Mouse (Mus musculus) midbrain, embryonic 14.5 days (tissue): ENCODE data around the gene Btbd19. TPM values are rescaled to one million over a fixed set of nuclear protein-coding genes. Genes with fewer than 3 reads are reported as not detected.

Experiments used
- ATAC-seq: fragments of 200-750 bp; cut with Nextera tagmentation; 2 replicates; pipeline ENCODE4 v1.8.0; 2017; ENCODE audit warnings: moderate number of reproducible peaks, moderate library complexity; ENCODE audit not compliant: low FRiP score, low TSS enrichment
- DNase-seq: peaks from one replicate; pipeline ENCODE4 v3.0.0-alpha.2; 2015
- H3K27ac ChIP-seq: fragments of 300-500 bp; sonication (generic); replicated peaks from 2 replicates; pipeline ENCODE4 v1.5.1; 2014; ENCODE audit warnings: mild to moderate bottlenecking, low read depth, low read length, moderate library complexity
- H3K27me3 ChIP-seq: fragments of 300-500 bp; sonication (generic); 2 replicates; pipeline ENCODE4 v1.6.1; 2014; ENCODE audit warnings: low read length, control low read depth, mixed read lengths; ENCODE audit not compliant: control insufficient read depth, insufficient read depth
- H3K36me3 ChIP-seq: fragments of 300-500 bp; sonication (generic); 2 replicates; pipeline ENCODE4 v1.6.1; 2014; ENCODE audit warnings: low read length, control low read depth; ENCODE audit not compliant: control insufficient read depth, insufficient read depth
- H3K4me1 ChIP-seq: fragments of 300-500 bp; sonication (generic); 2 replicates; pipeline ENCODE4 v1.6.1; 2014; ENCODE audit warnings: mild to moderate bottlenecking, antibody characterized with exemption, low read length, control low read depth; ENCODE audit not compliant: control insufficient read depth, insufficient read depth
- H3K4me2 ChIP-seq: fragments of 300-500 bp; sonication (generic); 2 replicates; pipeline ENCODE4 v1.6.1; 2014; ENCODE audit warnings: mild to moderate bottlenecking, low read length, moderate library complexity
- H3K4me3 ChIP-seq: fragments of 300-500 bp; sonication (generic); replicated peaks from 2 replicates; pipeline ENCODE4 v1.5.1; 2014; ENCODE audit warnings: low read depth, low read length
- H3K9ac ChIP-seq: fragments of 300-500 bp; sonication (generic); replicated peaks from 2 replicates; pipeline ENCODE4 v1.6.1; 2014; ENCODE audit warnings: mild to moderate bottlenecking, low read length, moderate library complexity
- H3K9me3 ChIP-seq: fragments of 300-500 bp; sonication (generic); 2 replicates; pipeline ENCODE4 v1.6.1; 2016; ENCODE audit warnings: low read length, control low read depth, mixed read lengths; ENCODE audit not compliant: control insufficient read depth
- WGBS: fragments of 180-500 bp; shearing (Covaris S2); extraction: QIAGEN DNeasy Blood & Tissue Kit; methylation state at CpG from one replicate; pipeline ENCODE4 v1.1.7; 2014; 5-methylcytosine and 5-hydroxymethylcytosine counted together
- polyA plus RNA-seq: library from polyadenylated mRNA; unstranded; fragments of >200 nt; fragmentation: Nextera tagmentation; extraction: Ambion mirVana; gene quantifications from 2 replicates; pipeline ENCODE4 v1.2.1, GENCODE M21; 2014

The Btbd19 gene
- polyA plus RNA-seq, 1 experiment from 2014 or later, result 3.2 TPM

DNA sequence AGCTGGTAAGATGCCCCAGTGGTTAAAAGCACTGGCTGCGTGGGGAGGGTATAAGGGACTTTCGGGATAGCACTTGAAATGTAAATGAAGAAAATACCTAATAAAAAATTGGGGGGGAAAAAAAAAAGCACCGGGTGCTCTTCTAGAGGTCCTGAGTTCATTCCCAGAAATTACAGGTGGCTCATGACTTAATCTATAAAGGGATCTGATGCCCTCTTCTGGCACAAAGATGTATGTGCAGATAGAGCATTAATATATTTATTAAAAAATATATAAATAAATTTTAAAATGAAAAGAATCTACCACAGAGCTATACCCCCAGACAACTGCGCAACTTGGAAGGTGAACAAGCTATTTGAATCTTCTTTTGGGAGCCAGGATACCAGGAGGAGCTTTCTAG lies 15.1 kb upstream of the Btbd19 start:
- Histone ChIP-seq H3K27ac (no peak overlapping the region), H3K4me3 (no peak overlapping the region), H3K4me2 (no peak overlapping the region), H3K4me1 (no peaks in the 10 kb centered on the region), H3K9me3 (no peaks in the 10 kb centered on the region), H3K36me3 (no peaks in the 10 kb centered on the region), H3K27me3 (no peaks in the 10 kb centered on the region), H3K9ac (no peak overlapping the region)
- 38% methylated on average over 4 of the region's 4 CpGs for WGBS
- DNase-seq (peak; percentile 62), ATAC-seq (no peak)

DNA sequence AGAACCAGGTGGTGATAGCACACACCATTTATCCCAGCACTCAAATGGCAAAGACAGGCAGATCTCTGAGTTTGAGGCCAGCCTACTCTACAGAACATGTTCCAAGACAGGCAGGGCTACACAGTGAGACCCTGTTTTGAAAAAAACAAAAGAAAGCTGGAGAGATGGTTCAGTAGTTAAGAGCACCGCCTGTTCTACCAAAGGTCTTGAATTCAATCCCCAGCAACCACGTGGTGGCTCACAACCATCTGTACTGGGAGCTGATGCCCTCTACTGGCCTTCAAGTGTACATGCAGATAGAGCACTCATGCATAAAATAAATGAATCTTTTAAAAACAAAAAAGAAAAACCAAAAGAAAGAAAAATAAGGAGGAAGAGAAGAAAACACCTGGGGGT lies 13.7 kb upstream of the Btbd19 start:
- Histone ChIP-seq H3K27me3 (no peaks in the 10 kb centered on the region), H3K36me3 (no peaks in the 10 kb centered on the region), H3K4me2 (no peak overlapping the region), H3K4me3 (no peak overlapping the region), H3K9ac (no peak overlapping the region), H3K4me1 (no peaks in the 10 kb centered on the region), H3K27ac (no peak overlapping the region), H3K9me3 (no peaks in the 10 kb centered on the region)
- DNase-seq, result peak; percentile 59
- ATAC-seq, result no peak
- 2% methylated on average over 2 of the region's 2 CpGs for WGBS

DNA sequence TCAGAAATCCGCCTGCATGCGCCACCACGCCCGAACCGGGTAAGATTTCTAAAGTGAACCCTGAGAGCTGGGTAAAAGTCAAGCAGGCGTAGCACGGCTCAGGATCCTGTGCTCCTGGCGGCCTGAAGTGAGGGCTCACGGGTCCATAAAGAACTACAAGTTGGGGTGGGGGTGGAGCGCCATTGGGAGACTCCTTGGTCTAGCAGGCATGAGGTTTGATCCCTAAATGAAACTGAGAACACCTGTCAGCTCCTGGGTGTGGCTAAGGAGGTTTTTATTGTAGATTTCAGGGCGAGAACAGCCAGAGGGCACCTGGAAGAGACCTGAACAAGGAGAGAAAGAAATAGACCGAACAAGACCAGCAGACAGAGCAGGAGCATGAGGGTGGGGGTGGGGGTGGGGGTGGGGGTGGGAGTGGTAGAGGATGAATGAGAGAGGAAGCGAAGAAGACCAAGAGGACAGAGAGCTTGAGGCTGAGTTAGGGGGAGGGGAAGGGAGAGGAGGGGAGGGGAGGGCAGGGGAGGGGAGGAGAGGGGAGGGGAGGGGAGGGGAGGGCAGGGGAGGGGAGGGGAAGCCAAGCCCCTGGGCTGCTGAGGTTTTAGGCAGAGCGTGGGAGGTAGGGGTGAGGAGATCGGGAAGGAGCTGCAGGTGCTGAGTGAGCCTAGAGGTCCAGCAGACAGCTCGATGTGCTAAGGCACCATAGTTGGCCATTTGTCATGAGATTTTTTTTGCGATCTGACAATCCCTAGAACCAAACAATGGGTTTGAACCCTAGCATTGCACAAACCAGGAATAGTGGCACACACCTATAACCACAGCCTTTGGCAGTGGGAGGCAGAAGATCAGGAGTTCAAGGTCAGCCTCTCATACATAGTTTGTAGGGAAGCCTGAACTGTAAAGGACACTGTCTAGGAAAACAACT lies 13.0 kb upstream of the Btbd19 start:
- Histone ChIP-seq H3K4me2 (no peak overlapping the region), H3K4me3 (no peak overlapping the region), H3K9me3 (no peaks in the 10 kb centered on the region), H3K27ac (no peak overlapping the region), H3K4me1 (no peaks in the 10 kb centered on the region), H3K27me3 (no peaks in the 10 kb centered on the region), H3K36me3 (no peaks in the 10 kb centered on the region), H3K9ac (no peak overlapping the region)
- DNase-seq, result no peak
- ATAC-seq, result no peak
- WGBS, result 66% methylated on average over 17 of the region's 17 CpGs

DNA sequence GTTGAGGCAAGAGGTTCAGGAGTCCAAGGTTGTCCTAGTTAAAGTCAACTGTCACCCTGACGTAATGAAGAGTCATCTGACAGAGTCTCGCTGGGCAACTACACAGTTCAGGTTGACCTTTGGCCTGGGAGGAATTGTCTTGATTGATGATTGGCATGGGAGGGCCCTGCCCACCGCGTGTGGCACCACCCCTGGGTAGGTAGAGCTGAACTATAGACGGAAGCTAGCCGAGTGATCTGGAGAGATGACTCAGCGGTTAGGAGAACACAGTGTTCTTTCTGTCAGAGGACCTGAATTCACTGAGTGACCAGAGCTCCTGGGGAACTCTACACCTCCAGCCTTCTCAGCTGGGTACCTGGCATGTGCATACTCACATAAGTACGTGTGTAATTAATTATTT lies 10.5 kb upstream of the Btbd19 start:
- 19% methylated on average over 8 of the region's 8 CpGs for WGBS

DNA sequence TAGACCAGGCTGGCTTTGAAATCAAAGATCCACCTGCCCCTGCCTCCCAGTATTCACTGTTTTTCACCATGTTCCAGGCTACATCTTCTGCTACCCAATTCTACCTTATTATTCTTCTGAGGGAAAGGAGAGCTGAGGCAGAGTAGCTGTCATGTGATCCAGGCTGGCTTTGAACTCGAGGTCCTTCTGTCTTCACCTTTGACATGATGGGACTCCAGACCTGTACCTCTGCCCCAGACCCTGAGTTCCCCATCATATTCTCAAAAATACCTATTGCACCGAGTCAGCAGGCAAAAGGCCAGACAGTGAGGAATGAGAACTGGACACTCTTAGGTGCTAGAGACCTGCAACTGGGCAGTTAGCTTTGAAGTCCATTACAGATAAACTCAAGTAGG lies 9.1 kb upstream of the Btbd19 start:
- ATAC-seq (no peak), DNase-seq (no peak)
- H3K4me1 ChIP-seq, result peaks cover 18% of the 10 kb centered on the region
- peaks cover 9% of the 10 kb centered on the region; the same call in 1 of the 2 replicates for H3K36me3 ChIP-seq
- 0 out of 2 replicates have a peak overlapping the region, but pooled peaks have one; percentile 94 for H3K4me3 ChIP-seq
- no peaks in the 10 kb centered on the region for H3K9me3 ChIP-seq
- H3K27me3 ChIP-seq, result no peaks in the 10 kb centered on the region
- 31% methylated on average over 2 of the region's 2 CpGs for WGBS
- peak overlapping the region; percentile 86 for H3K4me2 ChIP-seq
- H3K27ac ChIP-seq, result peak overlapping the region; percentile 26; the same call in 1 of the 2 replicates
- H3K9ac ChIP-seq, result peak overlapping the region; percentile 24; the same call in 1 of the 2 replicates

More for the DNA sequence above, 10.5 kb upstream of the Btbd19 start:
- H3K27ac ChIP-seq, result no peak overlapping the region
- no peak overlapping the region for H3K4me3 ChIP-seq
- no peaks in the 10 kb centered on the region for H3K9me3 ChIP-seq
- ATAC-seq, result no peak
- no peak overlapping the region for H3K4me2 ChIP-seq
- H3K27me3 ChIP-seq, result no peaks in the 10 kb centered on the region
- no peak for DNase-seq
- no peaks in the 10 kb centered on the region for H3K36me3 ChIP-seq
- peaks cover 18% of the 10 kb centered on the region for H3K4me1 ChIP-seq
- H3K9ac ChIP-seq, result no peak overlapping the region

DNA sequence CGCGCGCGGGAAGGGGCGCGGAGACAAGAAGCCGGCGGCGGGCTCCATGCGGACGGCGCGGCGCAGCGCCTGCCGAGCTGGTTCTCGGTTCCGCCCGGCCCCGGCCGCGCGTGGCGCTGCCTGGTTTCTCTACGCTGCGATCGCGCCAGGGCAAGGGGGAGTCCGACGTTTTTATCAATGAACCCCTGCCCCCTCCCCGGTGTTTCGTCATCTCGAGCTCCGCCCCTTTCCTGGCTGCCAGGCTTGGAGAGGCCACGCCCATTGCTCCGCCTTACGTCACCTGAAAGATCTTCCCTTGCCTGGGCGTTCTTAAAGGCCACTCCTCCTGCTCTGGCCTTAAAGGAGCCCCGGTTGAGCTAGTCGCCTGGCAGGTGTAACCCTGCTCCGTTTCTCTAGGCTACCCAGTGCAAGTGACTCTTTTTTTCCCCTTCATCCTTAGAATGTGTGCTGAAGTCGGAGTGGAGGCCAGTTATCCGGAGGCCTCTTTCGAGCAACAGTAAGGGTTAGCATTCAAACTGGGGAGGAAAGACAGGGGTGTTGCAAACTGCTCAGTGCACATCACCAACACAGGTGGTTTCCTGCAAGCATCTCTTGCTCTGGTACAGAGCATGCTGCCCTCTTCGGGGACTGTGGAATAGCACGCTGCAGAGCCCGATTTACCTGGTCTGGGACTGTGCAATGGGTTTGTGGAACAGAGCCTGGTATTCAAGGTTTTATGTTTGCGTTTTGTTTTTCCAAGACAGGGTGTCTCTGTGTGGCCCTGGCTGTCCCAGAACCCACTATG lies 8.5 kb upstream of the Btbd19 start, which contains the start of gene Plk3:
TSS of gene Plk3 (minus strand) at position 147 of the 784 bp plus-strand sequence.
- DNase-seq (peak; percentile 99), ATAC-seq (peak; percentile 90)
- Histone ChIP-seq H3K9ac (peak within 1 kb of the TSS; percentile 82), H3K27ac (peak within 1 kb of the TSS; percentile 78), H3K4me2 (peak within 1 kb of the TSS; percentile 86), H3K4me1 (peaks cover 18% of the 10 kb centered on the region), H3K27me3 (no peaks in the 10 kb centered on the region), H3K9me3 (no peaks in the 10 kb centered on the region), H3K36me3 (peaks cover 11% of the 10 kb centered on the region; the same call in 1 of the 2 replicates), H3K4me3 (peak within 1 kb of the TSS; percentile 94)
- WGBS, result 2% methylated on average over 47 of the region's 48 CpGs

DNA sequence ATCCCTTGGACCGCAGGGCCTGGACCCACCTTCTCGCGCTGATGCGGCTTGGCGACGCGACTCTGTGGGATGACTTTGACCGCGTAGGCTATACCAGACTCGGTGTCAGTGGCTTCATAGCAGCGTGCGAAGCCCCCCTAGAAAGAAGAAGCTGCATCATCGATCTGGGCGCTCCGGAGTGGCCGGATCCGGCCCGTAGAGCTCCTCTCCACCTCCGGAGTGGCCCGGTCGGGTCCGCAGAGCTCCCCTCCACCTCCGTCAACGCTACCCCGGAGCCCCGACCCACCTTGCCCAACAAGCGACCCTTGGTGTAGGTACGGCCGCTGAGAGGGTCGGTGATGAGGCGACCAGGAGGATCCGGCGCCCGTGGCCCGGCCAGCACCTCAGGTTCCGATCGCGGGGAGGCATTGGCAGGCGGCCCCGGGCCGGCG lies 7.9 kb upstream of the Btbd19 start:
- WGBS, result 1% methylated on average over 42 of the region's 42 CpGs
- no peaks in the 10 kb centered on the region for H3K9me3 ChIP-seq
- ATAC-seq, result peak; percentile 43
- peaks cover 17% of the 10 kb centered on the region for H3K36me3 ChIP-seq
- peaks cover 18% of the 10 kb centered on the region for H3K4me1 ChIP-seq
- peak overlapping the region; percentile 86 for H3K4me2 ChIP-seq
- peak; percentile 65 for DNase-seq
- H3K27ac ChIP-seq, result peak overlapping the region; percentile 78
- H3K4me3 ChIP-seq, result peak overlapping the region; percentile 94
- H3K9ac ChIP-seq, result peak overlapping the region; percentile 82
- no peaks in the 10 kb centered on the region for H3K27me3 ChIP-seq

DNA sequence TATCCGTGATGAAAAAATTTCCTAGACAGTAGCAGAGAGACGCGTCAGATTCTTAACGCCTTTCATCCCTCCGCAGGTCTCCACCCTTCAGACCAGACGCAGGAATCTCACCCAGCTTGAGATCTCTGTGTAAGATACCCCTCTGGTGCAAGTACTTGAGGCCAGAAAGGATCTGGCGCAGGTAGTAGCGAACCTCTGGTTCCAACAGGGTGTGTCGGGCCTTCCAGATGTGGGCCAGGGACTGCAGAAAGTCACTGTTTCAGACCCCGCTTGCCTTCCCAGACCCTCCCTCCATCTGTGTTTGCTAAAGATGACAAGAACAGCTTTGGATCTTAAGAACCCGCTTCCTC lies 7.2 kb upstream of the Btbd19 start:
- no peak for DNase-seq
- Histone ChIP-seq H3K27ac (0 out of 2 replicates have a peak overlapping the region, but pooled peaks have one; percentile 33), H3K9me3 (no peaks in the 10 kb centered on the region), H3K36me3 (peaks cover 22% of the 10 kb centered on the region), H3K9ac (peak overlapping the region; percentile 82), H3K27me3 (no peaks in the 10 kb centered on the region), H3K4me2 (peak overlapping the region; percentile 86), H3K4me1 (peaks cover 18% of the 10 kb centered on the region), H3K4me3 (peak overlapping the region; percentile 94)
- no peak for ATAC-seq
- WGBS, result 2% methylated on average over 11 of the region's 11 CpGs
